In genomic region chr17:69969021-69969815, GRCm38 (mm10) we compare ENCODE assay signal across 8 mouse cellular contexts. TPM values are rescaled to one million over a fixed set of nuclear protein-coding genes. Genes with fewer than 3 reads are reported as not detected.
DNase-seq lines count a peak whose midpoint lies in the region; ATAC-seq and TF ChIP-seq lines count a peak whose summit lies in the region.

TSS of gene Dlgap1 (plus strand) at chr17:69969073.

- H3K9ac ChIP-seq in lung, embryonic 14.5 days, result peak within 1 kb of the TSS; percentile 34
- H3K9ac ChIP-seq in limb, embryonic 11.5 days (ENCODE audit: low read length), result 0 out of 2 replicates have a peak within 1 kb of the TSS, but pooled peaks have one; percentile 12
- peak within 1 kb of the TSS; percentile 76 for H3K9ac ChIP-seq in neural tube, embryonic 12.5 days

- H3K4me2 ChIP-seq in lung, embryonic 14.5 days, result peak within 1 kb of the TSS; percentile 91
- H3K4me2 ChIP-seq in limb, embryonic 11.5 days (ENCODE audit: low read depth, severe bottlenecking), result peak within 1 kb of the TSS; percentile 97
- peak within 1 kb of the TSS; percentile 93 for H3K4me2 ChIP-seq in neural tube, embryonic 12.5 days (replicated peaks)

- no peaks in the 10 kb centered on the region for H3K9me3 ChIP-seq in lung, embryonic 14.5 days (ENCODE audit: low read depth, low read length)
- no peaks in the 10 kb centered on the region for H3K9me3 ChIP-seq in limb, embryonic 11.5 days (ENCODE audit: control insufficient read depth, low read length)
- H3K9me3 ChIP-seq in neural tube, embryonic 12.5 days, result no peaks in the 10 kb centered on the region

- H3K4me1 ChIP-seq in lung, embryonic 14.5 days (ENCODE audit: insufficient read depth), result no peaks in the 10 kb centered on the region; the same call in 1 of the 2 replicates
- H3K4me1 ChIP-seq in limb, embryonic 11.5 days (ENCODE audit: control insufficient read depth, insufficient read depth, low read length), result peaks cover 7% of the 10 kb centered on the region; the same call in 1 of the 2 replicates
- peaks cover 7% of the 10 kb centered on the region; the same call in 1 of the 2 replicates for H3K4me1 ChIP-seq in neural tube, embryonic 12.5 days

- under 1% methylated on average over 105 of the region's 105 CpGs for WGBS in lung, embryonic 14.5 days
- WGBS in limb, embryonic 11.5 days, result under 1% methylated on average over 92 of the region's 105 CpGs
- under 1% methylated on average over 100 of the region's 105 CpGs for WGBS in neural tube, embryonic 12.5 days

- TF ChIP-seq CTCF in lung, embryonic 14.5 days (IDR thresholded peaks at IDR 0.05; ENCODE audit: low read depth), result peak; percentile 13; the same call in 1 of the 2 replicates

- peak; percentile 90 for DNase-seq in lung, embryonic 14.5 days
- DNase-seq in lung, postnatal 25 days (ENCODE audit: low spot score), result no peak
- peak; percentile 92 for DNase-seq in embryo, embryonic 11 days
- peak; percentile 19 to 26 for DNase-seq in gastrocnemius, postnatal 36 days
- DNase-seq in kidney, adult 11 months, result peak; percentile 48
- peak; percentile 84 for DNase-seq in limb, embryonic 11.5 days (ENCODE audit: low spot score)
- peak; percentile 36 for DNase-seq in urinary bladder, postnatal 25 days (ENCODE audit: low spot score)

- H3K4me3 ChIP-seq in lung, embryonic 14.5 days (ENCODE audit: low read depth, low read length), result peak within 1 kb of the TSS; percentile 49
- peak within 1 kb of the TSS; percentile 46 for H3K4me3 ChIP-seq in limb, embryonic 11.5 days (ENCODE audit: low read depth, low read length)
- peak within 1 kb of the TSS; percentile 70 for H3K4me3 ChIP-seq in neural tube, embryonic 12.5 days

- intact Hi-C loops in gastrocnemius, postnatal 36 days (cut with DNase I), result no loop called here

- H3K27me3 ChIP-seq in lung, embryonic 14.5 days (ENCODE audit: insufficient read depth, low read length), result peaks cover 24% of the 10 kb centered on the region
- H3K27me3 ChIP-seq in limb, embryonic 11.5 days (ENCODE audit: control insufficient read depth, insufficient read depth, low read length), result peaks cover 21% of the 10 kb centered on the region; the same call in 1 of the 2 replicates
- H3K27me3 ChIP-seq in neural tube, embryonic 12.5 days (replicated peaks), result peaks cover 13% of the 10 kb centered on the region

- H3K27ac ChIP-seq in lung, embryonic 14.5 days (ENCODE audit: low read depth), result no peak within 1 kb of the TSS
- H3K27ac ChIP-seq in limb, embryonic 11.5 days (replicated peaks; ENCODE audit: low read depth, low read length), result no peak within 1 kb of the TSS
- H3K27ac ChIP-seq in neural tube, embryonic 12.5 days, result peak within 1 kb of the TSS; percentile 42

- peak; percentile 96 for ATAC-seq in lung, embryonic 14.5 days (ENCODE audit: insufficient read depth)
- ATAC-seq in limb, embryonic 11.5 days (ENCODE audit: insufficient number of reproducible peaks, low FRiP score, low TSS enrichment, low read depth), result peak; percentile 94
- peak; percentile 94 for ATAC-seq in neural tube, embryonic 12.5 days (ENCODE audit: low FRiP score, low read depth)

- H3K36me3 ChIP-seq in lung, embryonic 14.5 days (ENCODE audit: insufficient read depth), result no peaks in the 10 kb centered on the region
- no peaks in the 10 kb centered on the region for H3K36me3 ChIP-seq in limb, embryonic 11.5 days (ENCODE audit: control insufficient read depth, insufficient read depth, low read length)
- no peaks in the 10 kb centered on the region for H3K36me3 ChIP-seq in neural tube, embryonic 12.5 days

RNA-seq across cellular contexts. Expression of gene Dlgap1, which starts in this region (rescaled TPM):
- 1.0 and 1.1 TPM in 2 replicates for polyA plus RNA-seq in lung, embryonic 14.5 days (2014; fragmentation: Nextera tagmentation; extraction: Ambion mirVana)
- total RNA-seq in gastrocnemius, postnatal 36 days (2021), result under 1 TPM; 0.10 to 0.54 TPM
- 0.65 and 1.4 TPM in 2 replicates for polyA plus RNA-seq in limb, embryonic 11.5 days (2014; fragmentation: Nextera tagmentation; extraction: Ambion mirVana)
- polyA plus RNA-seq in neural tube, embryonic 12.5 days (2016; fragmentation: Nextera tagmentation; extraction: Ambion mirVana), result 9.9 and 12.3 TPM in 2 replicates

Comparison
In these comparisons a context has a peak if more than half of its experiments do, and no peak if none do; other contexts are left out.
1. Peak in DNase-seq in gastrocnemius, postnatal 36 days; RNA of the gene not detected or under 1 TPM.
2. H3K9ac ChIP-seq: peak in every context shown above with its lines; median percentile 76 in neural tube, embryonic 12.5 days; 34 in lung, embryonic 14.5 days; 12 in limb, embryonic 11.5 days.